Mouse (Mus musculus) megakaryocyte, adult 5-6 weeks (primary cell): ENCODE results near the gene Dhcr24. TPM values are rescaled to one million over a fixed set of nuclear protein-coding genes. Genes with fewer than 3 reads are reported as not detected.

ENCODE experiments used
- ATAC-seq: 2 replicates; pipeline ENCODE4 v1.8.0; 2016; ENCODE audit warnings: mild to moderate bottlenecking, inconsistent platforms; ENCODE audit not compliant: poor library complexity, severe bottlenecking
- total RNA-seq, 2 experiments: library from RNA; stranded (forward) in 1 of 2; stranded (reverse) in 1 of 2; fragments of 153-499, 151-499 nt in 1 of 2; fragments of 221-1000, 200-1000 nt in 1 of 2; gene quantifications; 2 replicates each; pipeline versions ENCODE4 v1.2.3 to v1.2.4; 2015 to 2017

Gene Dhcr24
- total RNA-seq, 2 experiments from 2014 or later, result 5.4 to 6.2 TPM

GRCm38 (mm10) chr4:106559343-106560212, 1.3 kb upstream of the Dhcr24 start:
- ATAC-seq, result no peak

DNA sequence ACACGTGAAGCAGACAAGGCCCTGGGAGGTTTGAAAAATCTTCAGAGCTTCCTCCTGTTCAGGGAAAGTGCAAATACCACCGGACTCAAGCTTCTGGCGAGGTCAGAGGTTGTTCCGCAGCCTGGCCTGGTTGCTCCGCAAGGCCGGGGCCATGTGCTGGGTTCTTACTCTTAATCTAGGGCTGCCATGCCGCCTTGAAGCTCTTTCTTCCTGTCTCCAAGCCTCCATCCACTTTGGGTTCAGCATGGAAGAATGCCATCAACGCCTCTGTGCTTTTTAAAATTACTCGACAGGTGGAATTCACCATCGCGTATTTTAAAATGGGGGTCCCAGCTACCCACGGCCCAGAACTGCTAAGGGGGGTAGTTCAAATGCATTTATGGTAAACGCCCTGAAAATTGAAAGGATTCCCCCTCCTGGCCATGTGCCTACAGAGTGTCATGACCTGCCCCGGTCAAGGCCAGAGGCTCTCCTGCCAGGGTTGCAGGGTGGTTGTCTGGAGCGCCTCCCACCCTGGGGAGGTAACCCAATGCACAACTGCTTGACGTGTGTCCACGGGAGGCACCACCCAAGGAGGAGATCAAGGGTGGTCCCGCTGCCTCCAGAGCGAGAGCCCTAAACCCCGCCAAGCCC, 509 bp upstream of the Dhcr24 start:
- ATAC-seq, result peak; percentile 40

GRCm38 (mm10) chr4:106562006-106562405, 1.2 kb downstream of the Dhcr24 start:
- no peak for ATAC-seq

DNA sequence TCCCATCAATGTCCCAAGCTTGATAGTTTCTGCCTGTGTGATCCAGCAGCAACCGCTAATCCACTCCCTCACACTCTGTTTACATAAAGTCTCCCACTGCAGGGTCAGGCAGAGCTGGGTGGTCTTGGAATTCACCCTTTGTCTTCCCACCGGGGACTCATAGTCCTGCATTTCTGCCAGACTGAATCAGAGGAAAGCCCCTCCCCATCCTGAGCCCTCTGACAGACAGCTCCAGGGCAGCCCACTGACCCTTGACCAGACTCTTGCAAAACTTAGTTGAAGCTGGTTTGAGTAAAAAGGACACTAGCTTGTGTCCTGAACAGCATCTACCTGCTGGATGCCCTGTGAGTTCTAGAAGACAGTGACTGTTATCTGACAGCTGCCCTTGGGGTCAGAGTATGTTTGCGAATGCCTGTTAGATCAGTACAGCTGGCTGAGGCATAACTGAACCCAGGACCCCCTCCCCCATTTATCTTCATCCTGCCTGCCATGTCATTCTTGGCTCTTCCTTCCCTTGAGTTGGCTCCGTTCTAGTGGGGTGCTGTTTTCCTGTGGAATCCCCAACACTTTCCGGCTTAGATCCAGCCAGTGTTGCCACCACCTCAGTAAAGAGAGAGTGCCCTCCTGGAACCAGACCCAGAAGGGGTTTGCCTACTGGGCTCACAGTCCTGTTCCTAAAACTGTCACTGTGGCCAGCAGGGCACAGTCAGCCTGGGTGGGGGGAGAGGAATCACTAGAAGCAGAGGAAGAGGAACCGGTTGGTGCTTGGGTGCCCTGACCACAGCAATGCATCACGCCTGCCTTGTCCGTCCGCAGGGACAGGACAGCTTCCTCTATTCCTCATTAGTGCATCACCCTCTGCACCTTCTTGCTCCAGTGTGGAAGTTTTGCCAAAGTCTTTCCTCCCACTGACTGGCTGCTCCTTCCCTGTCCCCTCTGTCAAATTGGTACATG, 2.3 kb downstream of the Dhcr24 start:
- peak; percentile 82 for ATAC-seq

GRCm38 (mm10) chr4:106564161-106564560, 3.3 kb downstream of the Dhcr24 start:
- ATAC-seq, result no peak

DNA sequence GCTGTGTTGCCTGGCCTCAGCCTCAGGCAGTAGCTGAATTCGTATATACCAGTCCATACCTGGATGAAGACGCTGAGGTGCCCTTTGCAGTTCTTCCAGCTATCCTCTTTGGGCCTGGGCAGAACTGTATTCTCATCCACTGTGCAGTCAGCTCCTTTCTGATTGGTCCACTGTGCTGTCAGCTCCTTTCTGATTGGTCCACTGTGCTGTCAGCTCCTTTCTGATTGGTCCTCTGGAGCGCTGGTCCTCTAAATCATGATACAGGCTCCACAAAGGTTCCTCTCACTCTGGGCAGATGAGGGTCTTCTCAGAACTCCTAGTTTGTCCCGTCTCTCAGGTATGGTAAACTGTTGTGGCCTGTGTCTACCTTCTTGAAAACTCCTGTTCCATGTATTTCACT, 8.8 kb downstream of the Dhcr24 start:
- no peak for ATAC-seq

GRCm38 (mm10) chr4:106571081-106571724, 10.4 kb downstream of the Dhcr24 start:
- ATAC-seq, result no peak

DNA sequence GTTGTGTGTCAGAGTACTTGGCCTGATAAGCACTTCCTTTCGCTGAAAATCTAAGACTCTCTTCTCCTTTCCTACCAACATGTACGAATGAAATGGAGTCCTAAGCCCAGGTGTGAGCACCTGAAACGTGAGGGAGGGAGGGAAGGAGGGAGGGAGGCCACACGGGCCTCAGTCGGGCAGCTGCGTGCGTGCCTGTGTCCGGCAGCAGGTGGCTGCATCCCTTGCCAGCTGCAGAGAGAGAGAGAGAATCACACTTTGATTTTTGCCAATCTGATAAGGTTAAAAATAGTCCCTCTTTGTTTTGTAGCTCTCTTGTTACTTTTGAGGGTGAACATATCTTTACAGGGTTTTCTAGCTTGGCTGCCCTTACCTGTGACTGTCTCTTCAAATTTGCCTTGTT, 14.2 kb downstream of the Dhcr24 start:
- ATAC-seq, result no peak

DNA sequence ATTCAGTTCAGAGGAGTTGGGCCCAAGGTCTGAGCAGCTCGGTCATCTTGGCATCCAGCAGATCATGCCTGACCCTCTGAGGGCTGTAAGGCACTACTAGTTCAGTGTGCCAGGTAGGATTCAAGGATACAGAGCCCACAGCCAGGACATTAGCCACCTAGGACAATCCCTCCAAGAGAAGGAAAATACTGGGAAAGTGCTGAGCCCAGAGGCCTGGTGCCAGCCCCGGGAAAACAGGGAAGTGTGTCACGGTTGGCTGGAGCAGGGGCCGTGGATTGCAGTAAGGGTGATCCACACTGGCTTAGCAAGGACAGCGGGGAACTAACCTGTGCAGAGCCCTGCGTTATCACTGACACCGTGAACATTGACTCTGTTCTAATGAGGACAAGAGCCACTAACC, 16.7 kb downstream of the Dhcr24 start:
- ATAC-seq, result no peak

DNA sequence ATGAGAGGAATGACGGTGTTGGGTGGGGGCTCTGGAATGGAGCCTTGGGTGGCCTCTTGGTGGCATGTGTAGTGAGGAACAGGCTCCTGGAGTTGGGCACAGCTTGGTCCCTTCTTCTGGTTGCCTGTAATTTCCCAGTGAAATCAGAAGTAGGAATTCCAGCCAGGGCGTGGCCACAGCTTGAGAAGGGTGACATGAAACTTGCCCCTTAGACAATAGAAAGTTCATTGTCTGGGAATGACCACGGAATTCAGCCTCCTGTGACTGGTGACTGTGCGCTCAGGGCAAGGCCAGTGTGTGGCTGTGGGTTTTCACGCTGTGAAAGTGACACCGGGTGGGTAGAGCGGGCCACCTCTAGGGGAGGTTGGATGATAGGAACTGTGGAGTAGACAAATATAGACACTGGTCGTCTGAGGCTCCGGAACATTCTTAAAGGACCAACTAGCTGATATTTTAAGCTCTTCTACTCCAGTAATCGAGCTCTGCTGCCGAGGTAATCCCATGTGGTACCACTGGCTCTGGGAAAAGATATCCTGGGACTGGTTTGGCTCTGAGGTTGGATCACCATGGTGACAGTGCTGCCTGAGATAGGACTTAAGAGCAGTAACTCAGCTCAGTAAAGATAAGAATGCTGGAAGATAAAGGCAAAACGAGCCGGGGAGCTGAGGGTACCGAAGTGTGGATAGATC, 20.5 kb downstream of the Dhcr24 start:
- ATAC-seq, result no peak

DNA sequence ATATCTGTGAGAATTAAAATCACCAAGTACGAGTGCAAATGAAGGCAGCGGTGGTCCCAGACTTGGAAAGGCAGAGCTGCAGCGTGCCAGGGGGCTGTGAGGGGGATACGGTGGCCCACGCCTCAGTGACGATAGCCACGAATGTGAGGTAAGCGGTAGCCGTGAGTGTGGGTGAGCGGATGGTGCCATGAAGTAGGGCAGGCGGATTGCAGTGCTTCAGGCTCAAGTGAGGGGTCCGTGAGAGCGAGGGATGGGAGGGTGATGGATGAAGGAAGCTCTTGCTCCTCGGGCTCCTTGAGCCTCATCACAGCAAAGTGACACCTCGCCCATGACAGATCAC, 21.0 kb downstream of the Dhcr24 start:
- no peak for ATAC-seq

DNA sequence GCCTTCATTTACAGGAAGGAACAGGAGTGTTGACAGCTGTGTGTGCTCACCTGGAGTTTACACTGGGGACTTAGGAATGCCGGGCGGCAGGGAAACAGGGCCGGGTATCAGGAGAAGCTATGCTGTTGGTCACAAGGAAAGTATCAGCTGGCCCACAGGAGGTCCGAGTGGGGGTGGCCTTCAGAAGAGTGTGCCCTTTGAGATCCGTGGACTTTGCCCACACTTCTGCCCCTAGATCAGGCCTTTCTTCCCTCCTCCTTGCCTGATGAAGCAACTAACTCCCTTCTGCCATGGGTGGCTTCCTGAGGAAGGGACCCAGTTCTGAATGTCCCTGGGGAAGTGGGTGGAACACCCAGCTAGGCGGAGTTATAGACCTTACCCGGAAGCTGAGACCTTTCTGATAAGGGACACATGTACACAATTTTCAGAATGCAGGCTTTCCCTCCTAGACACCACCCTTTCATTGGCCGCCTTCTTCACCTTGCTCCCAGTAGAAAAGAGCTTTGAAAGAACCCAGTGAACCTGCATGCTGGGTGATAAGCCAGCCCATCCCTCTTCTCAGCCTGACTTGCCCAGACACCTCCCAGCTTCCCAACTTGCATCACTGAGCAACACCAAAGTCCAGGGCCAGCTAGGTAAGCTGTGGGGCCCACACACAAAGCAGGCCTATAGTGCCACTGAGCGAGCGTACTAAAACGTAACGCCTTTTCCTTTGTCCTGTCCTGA, 21.8 kb downstream of the Dhcr24 start:
- ATAC-seq, result no peak

GRCm38 (mm10) chr4:106584665-106585064, 23.8 kb downstream of the Dhcr24 start:
- ATAC-seq, result no peak

GRCm38 (mm10) chr4:106587075-106587474, 26.2 kb downstream of the Dhcr24 start:
- ATAC-seq, result no peak

- ATAC-seq, result 0 out of 2 replicates have a peak, but pooled peaks have one; percentile 24
These were observed 29.3 kb downstream of the Dhcr24 start for GRCm38 (mm10) chr4:106590142-106590541.

DNA sequence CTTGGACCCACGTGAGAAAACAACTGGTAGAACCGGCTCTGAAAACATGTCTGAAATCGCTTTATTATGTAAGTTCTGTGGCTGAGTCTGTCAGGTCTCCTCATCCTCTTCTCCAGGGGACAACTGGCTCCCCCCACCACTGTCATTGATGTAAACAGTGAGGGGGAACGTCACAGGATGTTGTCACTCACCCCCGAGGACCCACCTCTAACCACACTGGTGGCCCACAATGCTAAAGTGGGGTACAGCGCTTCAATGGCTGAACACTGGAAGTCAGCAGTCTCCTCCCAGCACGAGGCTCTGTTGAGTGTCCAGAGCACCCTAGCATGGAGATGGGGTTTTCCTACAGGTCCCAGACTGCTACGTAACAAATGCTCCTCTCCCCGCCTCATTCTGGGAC, 30.0 kb downstream of the Dhcr24 start:
- no peak for ATAC-seq

DNA sequence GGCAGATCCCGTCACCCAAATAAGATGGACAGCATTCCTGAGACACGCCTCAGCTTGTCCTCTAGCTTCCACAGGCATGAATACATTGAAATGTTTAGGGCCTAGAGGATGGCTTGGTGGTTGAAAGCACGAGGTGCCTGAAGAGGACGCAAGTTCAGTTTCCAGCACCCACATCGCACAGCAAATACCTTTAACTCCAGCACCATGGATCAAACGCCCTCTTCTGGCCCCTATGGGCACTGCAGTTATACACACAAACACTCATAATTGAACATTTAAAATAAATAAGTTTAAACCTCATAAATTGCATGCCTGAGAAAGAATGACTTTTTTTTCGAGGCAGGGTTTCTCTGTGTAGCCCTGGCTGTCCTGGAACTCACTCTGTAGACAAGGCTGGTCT, 32.8 kb downstream of the Dhcr24 start:
- ATAC-seq, result no peak

GRCm38 (mm10) chr4:106596200-106596599, 35.4 kb downstream of the Dhcr24 start:
- ATAC-seq, result no peak

DNA sequence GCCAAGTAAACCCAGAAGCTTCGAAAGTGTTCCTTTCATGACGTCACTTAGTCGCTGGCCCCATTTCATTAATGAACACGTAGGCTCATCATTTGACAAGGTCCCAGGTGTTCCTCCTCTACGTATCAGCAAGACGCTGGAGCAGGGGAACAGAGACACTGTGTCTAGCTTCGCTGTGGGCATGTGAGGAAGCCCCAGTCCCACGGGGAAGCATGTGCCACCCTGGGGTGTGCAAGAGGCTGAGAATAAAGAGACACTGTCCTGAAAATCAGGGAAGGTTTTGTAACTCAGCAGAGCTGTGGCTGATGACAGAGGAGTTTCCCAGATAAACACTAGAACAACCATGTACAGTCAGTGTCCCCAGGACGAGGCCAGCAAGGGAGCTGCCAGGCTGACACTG, 36.2 kb downstream of the Dhcr24 start:
- ATAC-seq, result no peak

DNA sequence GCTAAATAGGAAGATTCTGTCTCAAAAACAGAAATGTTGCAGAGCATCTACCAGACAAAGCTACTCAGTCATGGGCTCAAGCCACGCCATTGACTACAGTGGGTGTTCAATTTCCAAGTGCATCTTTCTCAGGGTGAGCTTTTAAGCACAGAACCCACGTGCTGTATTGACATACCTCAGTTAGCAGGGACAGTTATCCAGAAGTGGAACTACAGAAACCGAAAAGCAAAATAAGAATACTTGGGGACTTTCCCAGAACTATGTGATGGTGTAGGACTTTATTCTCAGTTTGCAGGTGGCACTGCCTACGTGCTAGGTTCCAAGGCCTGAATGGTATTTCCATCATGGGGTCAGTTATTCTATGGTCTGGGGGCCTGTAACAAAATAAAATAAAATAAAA, 36.9 kb downstream of the Dhcr24 start:
- ATAC-seq, result no peak
